Comparison of ENCODE assay signal across 10 mouse cellular contexts in genomic region chr1:135536326-135536725, GRCm38 (mm10).
DNase-seq lines count a peak whose midpoint lies in the region; ATAC-seq and TF ChIP-seq lines count a peak whose summit lies in the region.
"Had no signal": no experiment of that assay in that cellular context is flagged by ENCODE, and none has a peak within 500 bp of the region (broad histone marks: within the 10 kb centered on the region; RNA-seq: fewer than 3 reads in every experiment).

No protein-coding gene starts in this region.

- H3K27me3 ChIP-seq in lung, postnatal 0 days (replicated peaks; ENCODE audit: insufficient read depth, low read length) = no peaks in the 10 kb centered on the region
- no peaks in the 10 kb centered on the region for H3K27me3 ChIP-seq in heart, postnatal 0 days (ENCODE audit: control insufficient read depth, insufficient read depth, low read length)
- H3K27me3 ChIP-seq in stomach, postnatal 0 days (ENCODE audit: control insufficient read depth, insufficient read depth, low read length) = no peaks in the 10 kb centered on the region

- DNase-seq in lung, postnatal 0 days (ENCODE audit: low spot score) = peak; percentile 73
- no peak for DNase-seq in lung, adult 2 months
- DNase-seq in heart, postnatal 0 days (ENCODE audit: low spot score) = peak; percentile 71
- DNase-seq in stomach, postnatal 0 days (ENCODE audit: low spot score) = no peak
- no peak for DNase-seq in left cerebral cortex, adult 11 months (ENCODE audit: low spot score)
- no peak for DNase-seq in adrenal gland, postnatal 10 days
- DNase-seq: embryo, embryonic 11 days; thymus, postnatal 25 days had no signal

- H3K9me3 ChIP-seq in lung, postnatal 0 days (ENCODE audit: low read length) = no peaks in the 10 kb centered on the region
- H3K9me3 ChIP-seq in heart, postnatal 0 days (replicated peaks; ENCODE audit: control insufficient read depth, low read length) = no peaks in the 10 kb centered on the region
- no peaks in the 10 kb centered on the region for H3K9me3 ChIP-seq in stomach, postnatal 0 days (ENCODE audit: control insufficient read depth, low read length)

- ATAC-seq in lung, postnatal 0 days = peak; percentile 46
- ATAC-seq in heart, postnatal 0 days (ENCODE audit: insufficient read depth, low read depth) = no peak
- peak; percentile 56; the same call in 1 of the 2 replicates for ATAC-seq in stomach, postnatal 0 days (ENCODE audit: low FRiP score, low TSS enrichment)
- ATAC-seq: forebrain, embryonic 14.5 days had no signal

- H3K4me1 ChIP-seq in lung, postnatal 0 days (ENCODE audit: insufficient read depth, low read depth, low read length) = no peaks in the 10 kb centered on the region
- peaks cover 12% of the 10 kb centered on the region for H3K4me1 ChIP-seq in lung, adult 2 months (ENCODE audit: control insufficient read depth, insufficient read depth, low read length)
- peaks cover 4% of the 10 kb centered on the region for H3K4me1 ChIP-seq in brown adipose tissue, adult 24 weeks (ENCODE audit: control insufficient read depth, insufficient read depth, insufficient read length, low read length)
- peaks cover 35% of the 10 kb centered on the region for H3K4me1 ChIP-seq in heart, postnatal 0 days (ENCODE audit: control insufficient read depth, insufficient read depth)
- 0 out of 2 replicates have a peak, but pooled peaks cover 5% of the 10 kb centered on the region for H3K4me1 ChIP-seq in stomach, postnatal 0 days (replicated peaks; ENCODE audit: control insufficient read depth, insufficient read depth)

- H3K36me3 ChIP-seq in lung, postnatal 0 days (ENCODE audit: insufficient read depth, low read length) = no peaks in the 10 kb centered on the region
- no peaks in the 10 kb centered on the region; the same call in 1 of the 2 replicates for H3K36me3 ChIP-seq in heart, postnatal 0 days (replicated peaks; ENCODE audit: control insufficient read depth, insufficient read depth, low read length)
- H3K36me3 ChIP-seq in stomach, postnatal 0 days (ENCODE audit: control insufficient read depth, insufficient read depth, low read length) = no peaks in the 10 kb centered on the region

- no peak for TF ChIP-seq POLR2A in lung, adult 2 months (IDR thresholded peaks at IDR 0.05; ENCODE audit: borderline replicate concordance, extremely low read depth, low read depth, low read length)

- WGBS in lung, postnatal 0 days = 41% methylated on average over 2 of the region's 2 CpGs
- WGBS in lung, adult 2 months = 29% methylated on average over 2 of the region's 2 CpGs
- 58% methylated on average over 2 of the region's 2 CpGs for WGBS in heart, postnatal 0 days
- 41% methylated on average over 2 of the region's 2 CpGs for WGBS in stomach, postnatal 0 days

- no peak overlapping the region for H3K9ac ChIP-seq in lung, postnatal 0 days (replicated peaks; ENCODE audit: low read depth)
- no peak overlapping the region for H3K9ac ChIP-seq in heart, postnatal 0 days (replicated peaks; ENCODE audit: low read depth, low read length)
- no peak overlapping the region for H3K9ac ChIP-seq in stomach, postnatal 0 days (ENCODE audit: low read length)

- no peak overlapping the region for H3K4me3 ChIP-seq in lung, postnatal 0 days (ENCODE audit: low read depth, low read length)
- H3K4me3 ChIP-seq in lung, adult 2 months (replicated peaks; ENCODE audit: extremely low read depth, low read depth, low read length) = no peak overlapping the region
- no peak overlapping the region for H3K4me3 ChIP-seq in brown adipose tissue, adult 24 weeks (ENCODE audit: insufficient read depth, low read depth, low read length)
- H3K4me3 ChIP-seq in heart, postnatal 0 days (ENCODE audit: low read depth, low read length) = no peak overlapping the region
- H3K4me3 ChIP-seq in stomach, postnatal 0 days (ENCODE audit: low read depth, low read length) = no peak overlapping the region

- no peak overlapping the region for H3K4me2 ChIP-seq in lung, postnatal 0 days (replicated peaks; ENCODE audit: low read depth, low read length)
- H3K4me2 ChIP-seq in heart, postnatal 0 days (ENCODE audit: low read depth, low read length) = no peak overlapping the region
- H3K4me2 ChIP-seq in stomach, postnatal 0 days (replicated peaks; ENCODE audit: low read depth) = no peak overlapping the region

- no peak for TF ChIP-seq CTCF in lung, postnatal 0 days (IDR thresholded peaks at IDR 0.05)
- no peak for TF ChIP-seq CTCF in lung, adult 2 months (IDR thresholded peaks at IDR 0.05; ENCODE audit: insufficient read depth, low read length)
- no peak for TF ChIP-seq CTCF in heart, postnatal 0 days (IDR thresholded peaks at IDR 0.05; ENCODE audit: low read depth)
- no peak for TF ChIP-seq CTCF in stomach, postnatal 0 days (IDR thresholded peaks at IDR 0.05; ENCODE audit: low read depth)

- peak overlapping the region; percentile 40; the same call in 1 of the 2 replicates for H3K27ac ChIP-seq in lung, postnatal 0 days (ENCODE audit: low read length)
- peak overlapping the region; percentile 79 for H3K27ac ChIP-seq in brown adipose tissue, adult 24 weeks (replicated peaks; ENCODE audit: low read depth, low read length)
- H3K27ac ChIP-seq in heart, postnatal 0 days (ENCODE audit: low read depth) = no peak overlapping the region
- peak overlapping the region; percentile 82 for H3K27ac ChIP-seq in stomach, postnatal 0 days (replicated peaks)

- no peak for TF ChIP-seq EP300 in lung, postnatal 0 days (IDR thresholded peaks at IDR 0.05)
- TF ChIP-seq EP300 in heart, postnatal 0 days (IDR thresholded peaks at IDR 0.05; ENCODE audit: low read depth) = no peak
- TF ChIP-seq EP300 in stomach, postnatal 0 days (optimal IDR thresholded peaks at IDR 0.05) = no peak

Comparison
In these comparisons a context has a peak if more than half of its experiments do, and no peak if none do; other contexts are left out.
1. DNase-seq: peak in lung, postnatal 0 days (single experiment) and heart, postnatal 0 days (single experiment); none in lung, adult 2 months (single experiment), stomach, postnatal 0 days (single experiment), left cerebral cortex, adult 11 months (single experiment) and adrenal gland, postnatal 10 days (single experiment).